Mouse (Mus musculus) B cell, adult 2 months (primary cell): ENCODE results near the gene Mageb4.
"Not testable (repeated sequence)": the region's sequence is repeated elsewhere in the genome, so short reads cannot be mapped to it uniquely, and the experiment has no call there.

Experiments
- DNase-seq, 2 experiments: peaks; one replicate each; pipeline ENCODE4 v3.0.0; 2022

Gene Mageb4

GRCm38 (mm10) chrX:86304993-86305392 lies at the start of gene Mageb4:
Mageb4 (minus strand) TSS chrX:86305093.
- not testable (repeated sequence) for DNase-seq

GRCm38 (mm10) chrX:86284597-86284996 lies 20.3 kb downstream of the Mageb4 start:
- DNase-seq = not testable (repeated sequence)

GRCm38 (mm10) chrX:86245950-86246349 lies 58.9 kb downstream of the Mageb4 start:
- DNase-seq = not testable (repeated sequence)

- no peak for DNase-seq
These were observed 67.6 kb downstream of the Mageb4 start for GRCm38 (mm10) chrX:86237246-86237645.
